Mouse (Mus musculus): ENCODE results near the gene Aaed1.

- TF ChIP-seq EP300 (IDR thresholded peaks at IDR 0.05) (no peak), CTCF (IDR thresholded peaks at IDR 0.05) (no peak)
These were observed 69.8 kb downstream of the Aaed1 start for GRCm38 (mm10) chr13:64242721-64243120.

All from lung, postnatal 0 days (tissue).